29 mouse cellular contexts compared by ENCODE assay signal in genomic region chr2:74703317-74703716, GRCm38 (mm10). TPM values are rescaled to one million over a fixed set of nuclear protein-coding genes. Genes with fewer than 3 reads are reported as not detected.
DNase-seq lines count a peak whose midpoint lies in the region; ATAC-seq and TF ChIP-seq lines count a peak whose summit lies in the region.
"Had no signal": no experiment of that assay in that cellular context is flagged by ENCODE, and none has a peak within 500 bp of the region (broad histone marks: within the 10 kb centered on the region; RNA-seq: fewer than 3 reads in every experiment).

No protein-coding gene starts in this region.

- DNase-seq in intestine, embryonic 14.5 days (ENCODE audit: low spot score), result no peak
- peak; percentile 95 for DNase-seq in midbrain, embryonic 11.5 days (ENCODE audit: low spot score, missing footprints)
- no peak for DNase-seq in midbrain, embryonic 14.5 days
- peak; percentile 49 for DNase-seq in limb, embryonic 11.5 days (ENCODE audit: low spot score)
- DNase-seq in yolk sac, embryonic 10.5 days (ENCODE audit: low spot score), result no peak
- DNase-seq in thymus, postnatal 4 days, result no peak
- DNase-seq: adrenal gland, postnatal 36 days; cerebellum, adult 9-10 months; gastrocnemius, postnatal 36 days; heart, postnatal 36 days; lung, embryonic 14.5 days; lung, postnatal 36 days; retina, postnatal 1 day; right cerebral cortex, postnatal 25 days; thymus, adult 18-20 months; thymus, postnatal 36 days had no signal

- 27% methylated on average over 10 of the region's 10 CpGs for WGBS in intestine, embryonic 14.5 days
- 32% methylated on average over 10 of the region's 10 CpGs for WGBS in intestine, postnatal 0 days
- 2% methylated on average over 10 of the region's 10 CpGs for WGBS in midbrain, embryonic 11.5 days
- WGBS in midbrain, embryonic 14.5 days, result 3% methylated on average over 10 of the region's 10 CpGs
- WGBS in limb, embryonic 11.5 days, result 3% methylated on average over 10 of the region's 10 CpGs
- 17% methylated on average over 10 of the region's 10 CpGs for WGBS in neural tube, embryonic 14.5 days

- TF ChIP-seq CTCF in intestine, postnatal 0 days (IDR thresholded peaks at IDR 0.05; ENCODE audit: low read depth), result no peak

- H3K4me1 ChIP-seq in intestine, embryonic 14.5 days (replicated peaks; ENCODE audit: control insufficient read depth, insufficient read depth, low read length), result no peaks in the 10 kb centered on the region
- 0 out of 2 replicates have a peak, but pooled peaks cover 2% of the 10 kb centered on the region for H3K4me1 ChIP-seq in intestine, postnatal 0 days (replicated peaks; ENCODE audit: control insufficient read depth, insufficient read depth, low read length)
- H3K4me1 ChIP-seq in midbrain, embryonic 11.5 days (ENCODE audit: control insufficient read depth, insufficient read depth, low read length), result peaks cover 13% of the 10 kb centered on the region
- H3K4me1 ChIP-seq in midbrain, embryonic 14.5 days (ENCODE audit: control insufficient read depth, insufficient read depth, low read length), result no peaks in the 10 kb centered on the region
- H3K4me1 ChIP-seq in limb, embryonic 11.5 days (ENCODE audit: control insufficient read depth, insufficient read depth, low read length), result peaks cover 27% of the 10 kb centered on the region
- peaks cover 15% of the 10 kb centered on the region; the same call in 1 of the 2 replicates for H3K4me1 ChIP-seq in neural tube, embryonic 14.5 days (ENCODE audit: control insufficient read depth, insufficient read depth, low read length)

- no peaks in the 10 kb centered on the region for H3K36me3 ChIP-seq in intestine, embryonic 14.5 days (ENCODE audit: control insufficient read depth, insufficient read depth, low read length)
- H3K36me3 ChIP-seq in intestine, postnatal 0 days (ENCODE audit: control insufficient read depth, insufficient read depth), result no peaks in the 10 kb centered on the region
- no peaks in the 10 kb centered on the region for H3K36me3 ChIP-seq in midbrain, embryonic 11.5 days (ENCODE audit: control insufficient read depth, insufficient read depth, low read length)
- H3K36me3 ChIP-seq in midbrain, embryonic 14.5 days (ENCODE audit: control insufficient read depth, insufficient read depth, low read length), result no peaks in the 10 kb centered on the region
- no peaks in the 10 kb centered on the region for H3K36me3 ChIP-seq in limb, embryonic 11.5 days (ENCODE audit: control insufficient read depth, insufficient read depth, low read length)
- no peaks in the 10 kb centered on the region for H3K36me3 ChIP-seq in neural tube, embryonic 14.5 days (ENCODE audit: control insufficient read depth, insufficient read depth, low read length)
- H3K36me3 ChIP-seq: embryonic facial prominence, embryonic 15.5 days; G1E; hindbrain, embryonic 15.5 days had no signal

- peak overlapping the region; percentile 82; the same call in 1 of the 2 replicates for H3K27ac ChIP-seq in intestine, embryonic 14.5 days (ENCODE audit: low read depth)
- H3K27ac ChIP-seq in intestine, postnatal 0 days (ENCODE audit: low read depth, low read length), result no peak overlapping the region
- H3K27ac ChIP-seq in midbrain, embryonic 11.5 days (ENCODE audit: low read depth, low read length), result no peak overlapping the region
- H3K27ac ChIP-seq in midbrain, embryonic 14.5 days (replicated peaks; ENCODE audit: low read depth, low read length), result no peak overlapping the region
- no peak overlapping the region for H3K27ac ChIP-seq in limb, embryonic 11.5 days (replicated peaks; ENCODE audit: low read depth, low read length)
- peak overlapping the region; percentile 100 for H3K27ac ChIP-seq in neural tube, embryonic 14.5 days (ENCODE audit: low read depth, low read length)
- H3K27ac ChIP-seq: embryonic facial prominence, embryonic 15.5 days; hindbrain, embryonic 15.5 days; limb, embryonic 15.5 days; liver, embryonic 14.5 days had no signal

- H3K4me2 ChIP-seq in intestine, embryonic 14.5 days (ENCODE audit: low read length), result peak overlapping the region; percentile 64
- no peak overlapping the region for H3K4me2 ChIP-seq in intestine, postnatal 0 days (replicated peaks; ENCODE audit: low read depth)
- H3K4me2 ChIP-seq in midbrain, embryonic 11.5 days, result no peak overlapping the region
- no peak overlapping the region for H3K4me2 ChIP-seq in midbrain, embryonic 14.5 days (ENCODE audit: low read length)
- H3K4me2 ChIP-seq in limb, embryonic 11.5 days (ENCODE audit: low read depth, severe bottlenecking), result peak overlapping the region; percentile 92; the same call in 1 of the 2 replicates
- peak overlapping the region; percentile 75 for H3K4me2 ChIP-seq in neural tube, embryonic 14.5 days (ENCODE audit: low read depth, low read length)
- H3K4me2 ChIP-seq: embryonic facial prominence, embryonic 15.5 days; hindbrain, embryonic 15.5 days; lung, embryonic 14.5 days had no signal

- H3K9me3 ChIP-seq in intestine, embryonic 14.5 days (ENCODE audit: control insufficient read depth, low read length), result no peaks in the 10 kb centered on the region
- H3K9me3 ChIP-seq in intestine, postnatal 0 days (ENCODE audit: control insufficient read depth), result no peaks in the 10 kb centered on the region
- no peaks in the 10 kb centered on the region for H3K9me3 ChIP-seq in midbrain, embryonic 11.5 days (ENCODE audit: control insufficient read depth, low read length)
- no peaks in the 10 kb centered on the region for H3K9me3 ChIP-seq in midbrain, embryonic 14.5 days (ENCODE audit: control insufficient read depth, low read length)
- H3K9me3 ChIP-seq in limb, embryonic 11.5 days (ENCODE audit: control insufficient read depth, low read length), result no peaks in the 10 kb centered on the region
- no peaks in the 10 kb centered on the region for H3K9me3 ChIP-seq in neural tube, embryonic 14.5 days (ENCODE audit: control insufficient read depth, low read length)
- H3K9me3 ChIP-seq: embryonic facial prominence, embryonic 15.5 days; hindbrain, embryonic 15.5 days; limb, embryonic 15.5 days had no signal

- H3K4me3 ChIP-seq in intestine, embryonic 14.5 days (ENCODE audit: low read depth, low read length), result peak overlapping the region; percentile 52; the same call in 1 of the 2 replicates
- no peak overlapping the region for H3K4me3 ChIP-seq in intestine, postnatal 0 days (ENCODE audit: low read depth, low read length)
- no peak overlapping the region for H3K4me3 ChIP-seq in midbrain, embryonic 11.5 days (ENCODE audit: low read depth, low read length)
- H3K4me3 ChIP-seq in midbrain, embryonic 14.5 days (replicated peaks; ENCODE audit: low read depth, low read length), result no peak overlapping the region
- H3K4me3 ChIP-seq in limb, embryonic 11.5 days (ENCODE audit: low read depth, low read length), result no peak overlapping the region; the same call in 1 of the 2 replicates
- peak overlapping the region; percentile 77 for H3K4me3 ChIP-seq in neural tube, embryonic 14.5 days (ENCODE audit: low read depth, low read length)
- H3K4me3 ChIP-seq: hindbrain, embryonic 15.5 days; myocyte had no signal

- H3K27me3 ChIP-seq in intestine, embryonic 14.5 days (replicated peaks; ENCODE audit: control insufficient read depth, insufficient read depth, low read length), result peaks cover 94% of the 10 kb centered on the region
- peaks cover 94% of the 10 kb centered on the region for H3K27me3 ChIP-seq in intestine, postnatal 0 days (replicated peaks; ENCODE audit: control insufficient read depth, insufficient read depth, low read length)
- H3K27me3 ChIP-seq in midbrain, embryonic 11.5 days (ENCODE audit: control insufficient read depth, insufficient read depth, low read length), result peaks cover 98% of the 10 kb centered on the region
- H3K27me3 ChIP-seq in midbrain, embryonic 14.5 days (ENCODE audit: control insufficient read depth, insufficient read depth, low read length), result peaks cover 95% of the 10 kb centered on the region
- no peaks in the 10 kb centered on the region for H3K27me3 ChIP-seq in limb, embryonic 11.5 days (ENCODE audit: control insufficient read depth, insufficient read depth, low read length)
- H3K27me3 ChIP-seq in neural tube, embryonic 14.5 days (ENCODE audit: control insufficient read depth, insufficient read depth, low read length), result no peaks in the 10 kb centered on the region

- 0 out of 2 replicates have a peak overlapping the region, but pooled peaks have one; percentile 72 for H3K9ac ChIP-seq in intestine, embryonic 14.5 days (ENCODE audit: low read length)
- no peak overlapping the region for H3K9ac ChIP-seq in intestine, postnatal 0 days (ENCODE audit: low read depth, low read length)
- H3K9ac ChIP-seq in midbrain, embryonic 11.5 days (ENCODE audit: low read length), result no peak overlapping the region
- no peak overlapping the region for H3K9ac ChIP-seq in midbrain, embryonic 14.5 days (replicated peaks; ENCODE audit: low read length)
- no peak overlapping the region for H3K9ac ChIP-seq in limb, embryonic 11.5 days (ENCODE audit: low read length)
- peak overlapping the region; percentile 99 for H3K9ac ChIP-seq in neural tube, embryonic 14.5 days (replicated peaks; ENCODE audit: low read depth, low read length)
- H3K9ac ChIP-seq: embryonic facial prominence, embryonic 15.5 days; hindbrain, embryonic 15.5 days; limb, embryonic 15.5 days; liver, embryonic 14.5 days; lung, embryonic 14.5 days had no signal

- ATAC-seq in intestine, embryonic 14.5 days (replicated peaks; ENCODE audit: low FRiP score, low TSS enrichment, low read depth), result no peak
- no peak for ATAC-seq in intestine, postnatal 0 days
- ATAC-seq in midbrain, embryonic 11.5 days (ENCODE audit: low FRiP score), result no peak
- no peak for ATAC-seq in midbrain, embryonic 14.5 days (ENCODE audit: low FRiP score, low TSS enrichment)
- ATAC-seq in limb, embryonic 11.5 days (ENCODE audit: insufficient number of reproducible peaks, low FRiP score, low TSS enrichment, low read depth), result no peak
- no peak for ATAC-seq in neural tube, embryonic 14.5 days (ENCODE audit: low read depth)
- ATAC-seq: midbrain, embryonic 16.5 days; Patski had no signal

RNA-seq across cellular contexts. Expression of gene Hoxd8, which starts 1.1 kb away (rescaled TPM):
- 6.1 and 8.4 TPM in 2 replicates for polyA plus RNA-seq in intestine, embryonic 14.5 days (2014; fragmentation: Nextera tagmentation; extraction: Ambion mirVana)
- polyA plus RNA-seq in intestine, postnatal 0 days (2015; fragmentation: Nextera tagmentation; extraction: Ambion mirVana), result 2.2 and 2.7 TPM in 2 replicates
- polyA plus RNA-seq in midbrain, embryonic 11.5 days (2014; fragmentation: Nextera tagmentation; extraction: Ambion mirVana), result 0.11 TPM in 1 of 2 replicates, not detected in the other
- not detected in 2 replicates for polyA plus RNA-seq in midbrain, embryonic 14.5 days (2014; fragmentation: Nextera tagmentation; extraction: Ambion mirVana)
- polyA plus RNA-seq in limb, embryonic 11.5 days (2014; fragmentation: Nextera tagmentation; extraction: Ambion mirVana), result 11.6 and 13.1 TPM in 2 replicates
- polyA plus RNA-seq in neural tube, embryonic 14.5 days (2014; fragmentation: Nextera tagmentation; extraction: Ambion mirVana), result 19.9 and 23.6 TPM in 2 replicates
- polyA plus RNA-seq: G1E; midbrain, embryonic 16.5 days; myocyte had no signal

RNA-seq across cellular contexts. Expression of gene Hoxd9, which starts 5.8 kb away (rescaled TPM):
- polyA plus RNA-seq in intestine, embryonic 14.5 days (2014; fragmentation: Nextera tagmentation; extraction: Ambion mirVana), result 3.9 and 6.8 TPM in 2 replicates
- 0.64 and 1.6 TPM in 2 replicates for polyA plus RNA-seq in intestine, postnatal 0 days (2015; fragmentation: Nextera tagmentation; extraction: Ambion mirVana)
- not detected in 2 replicates for polyA plus RNA-seq in midbrain, embryonic 11.5 days (2014; fragmentation: Nextera tagmentation; extraction: Ambion mirVana)
- polyA plus RNA-seq in midbrain, embryonic 14.5 days (2014; fragmentation: Nextera tagmentation; extraction: Ambion mirVana), result not detected in 2 replicates
- polyA plus RNA-seq in limb, embryonic 11.5 days (2014; fragmentation: Nextera tagmentation; extraction: Ambion mirVana), result 17.1 and 24.1 TPM in 2 replicates
- 20.9 and 37.4 TPM in 2 replicates for polyA plus RNA-seq in neural tube, embryonic 14.5 days (2014; fragmentation: Nextera tagmentation; extraction: Ambion mirVana)
- polyA plus RNA-seq: G1E; hindbrain, embryonic 15.5 days; midbrain, embryonic 16.5 days; myocyte had no signal

RNA-seq across cellular contexts. Expression of gene Hoxd3, which starts 8.4 kb away (rescaled TPM):
- 27.6 and 27.8 TPM in 2 replicates for polyA plus RNA-seq in intestine, embryonic 14.5 days (2014; fragmentation: Nextera tagmentation; extraction: Ambion mirVana)
- polyA plus RNA-seq in intestine, postnatal 0 days (2015; fragmentation: Nextera tagmentation; extraction: Ambion mirVana), result 3.2 and 3.3 TPM in 2 replicates
- polyA plus RNA-seq in midbrain, embryonic 11.5 days (2014; fragmentation: Nextera tagmentation; extraction: Ambion mirVana), result 0.07 and 0.14 TPM in 2 replicates
- polyA plus RNA-seq in midbrain, embryonic 14.5 days (2014; fragmentation: Nextera tagmentation; extraction: Ambion mirVana), result not detected in 2 replicates
- 1.2 and 1.4 TPM in 2 replicates for polyA plus RNA-seq in limb, embryonic 11.5 days (2014; fragmentation: Nextera tagmentation; extraction: Ambion mirVana)
- polyA plus RNA-seq in neural tube, embryonic 14.5 days (2014; fragmentation: Nextera tagmentation; extraction: Ambion mirVana), result 13.5 and 13.9 TPM in 2 replicates
- polyA plus RNA-seq: lung, embryonic 14.5 days; midbrain, embryonic 16.5 days; myocyte; spleen, adult 2 months had no signal

RNA-seq across cellular contexts. Expression of gene Hoxd4, which starts 8.4 kb away (rescaled TPM):
- polyA plus RNA-seq in intestine, embryonic 14.5 days (2014; fragmentation: Nextera tagmentation; extraction: Ambion mirVana), result 1.6 and 2.9 TPM in 2 replicates
- 0.20 and 0.51 TPM in 2 replicates for polyA plus RNA-seq in intestine, postnatal 0 days (2015; fragmentation: Nextera tagmentation; extraction: Ambion mirVana)
- not detected in 2 replicates for polyA plus RNA-seq in midbrain, embryonic 11.5 days (2014; fragmentation: Nextera tagmentation; extraction: Ambion mirVana)
- polyA plus RNA-seq in midbrain, embryonic 14.5 days (2014; fragmentation: Nextera tagmentation; extraction: Ambion mirVana), result not detected in 2 replicates
- 0.84 and 1.9 TPM in 2 replicates for polyA plus RNA-seq in limb, embryonic 11.5 days (2014; fragmentation: Nextera tagmentation; extraction: Ambion mirVana)
- polyA plus RNA-seq in neural tube, embryonic 14.5 days (2014; fragmentation: Nextera tagmentation; extraction: Ambion mirVana), result 4.7 and 5.5 TPM in 2 replicates
- polyA plus RNA-seq: lung, embryonic 14.5 days; midbrain, embryonic 16.5 days; myocyte had no signal

RNA-seq across cellular contexts. Expression of gene Hoxd10, which starts 11.6 kb away (rescaled TPM):
- polyA plus RNA-seq in intestine, embryonic 14.5 days (2014; fragmentation: Nextera tagmentation; extraction: Ambion mirVana), result 7.8 and 13.7 TPM in 2 replicates
- 0.10 and 1.6 TPM in 2 replicates for polyA plus RNA-seq in intestine, postnatal 0 days (2015; fragmentation: Nextera tagmentation; extraction: Ambion mirVana)
- polyA plus RNA-seq in midbrain, embryonic 11.5 days (2014; fragmentation: Nextera tagmentation; extraction: Ambion mirVana), result not detected in 2 replicates
- polyA plus RNA-seq in midbrain, embryonic 14.5 days (2014; fragmentation: Nextera tagmentation; extraction: Ambion mirVana), result not detected in 2 replicates
- polyA plus RNA-seq in limb, embryonic 11.5 days (2014; fragmentation: Nextera tagmentation; extraction: Ambion mirVana), result 52.0 and 55.0 TPM in 2 replicates
- 55.4 and 90.2 TPM in 2 replicates for polyA plus RNA-seq in neural tube, embryonic 14.5 days (2014; fragmentation: Nextera tagmentation; extraction: Ambion mirVana)
- polyA plus RNA-seq: G1E; heart, embryonic 14.5 days; hindbrain, embryonic 15.5 days; lung, embryonic 14.5 days; midbrain, embryonic 16.5 days; myocyte; spleen, adult 2 months; stomach, embryonic 14.5 days had no signal

Comparison
In these comparisons a context has a peak if more than half of its experiments do, and no peak if none do; other contexts are left out.
1. DNase-seq: peak in midbrain, embryonic 11.5 days (single experiment) and limb, embryonic 11.5 days (single experiment); none in intestine, embryonic 14.5 days (single experiment), midbrain, embryonic 14.5 days (single experiment), yolk sac, embryonic 10.5 days (single experiment) and thymus, postnatal 4 days (single experiment).
2. H3K27ac ChIP-seq: peak in intestine, embryonic 14.5 days (single experiment) and neural tube, embryonic 14.5 days (single experiment); none in intestine, postnatal 0 days (single experiment), midbrain, embryonic 11.5 days (single experiment), midbrain, embryonic 14.5 days (single experiment) and limb, embryonic 11.5 days (single experiment).
3. H3K4me2 ChIP-seq: peak in intestine, embryonic 14.5 days (single experiment), limb, embryonic 11.5 days (single experiment) and neural tube, embryonic 14.5 days (single experiment); none in intestine, postnatal 0 days (single experiment), midbrain, embryonic 11.5 days (single experiment) and midbrain, embryonic 14.5 days (single experiment).
4. H3K4me3 ChIP-seq: peak in intestine, embryonic 14.5 days (single experiment) and neural tube, embryonic 14.5 days (single experiment); none in intestine, postnatal 0 days (single experiment), midbrain, embryonic 11.5 days (single experiment), midbrain, embryonic 14.5 days (single experiment) and limb, embryonic 11.5 days (single experiment).
5. H3K9ac ChIP-seq: peak in intestine, embryonic 14.5 days (single experiment) and neural tube, embryonic 14.5 days (single experiment); none in intestine, postnatal 0 days (single experiment), midbrain, embryonic 11.5 days (single experiment), midbrain, embryonic 14.5 days (single experiment) and limb, embryonic 11.5 days (single experiment).